Mouse (Mus musculus) heart, embryonic 14.5 days (tissue): ENCODE measurements around the gene Grid1. TPM values are rescaled to one million over a fixed set of nuclear protein-coding genes. Genes with fewer than 3 reads are reported as not detected.

Experiments used
- ATAC-seq: fragments of 200-750 bp; cut with Nextera tagmentation; 2 replicates; pipeline ENCODE4 v1.8.0; 2017; ENCODE audit warnings: low read depth, moderate TSS enrichment; ENCODE audit not compliant: insufficient number of reproducible peaks, insufficient read depth, low FRiP score
- H3K27ac ChIP-seq, 2 experiments: fragments of 200-500 bp in 1 of 2; fragments of 300-500 bp in 1 of 2; sonication (generic) in 1 of 2; replicated peaks in 1 of 2; 2 replicates each; pipeline ENCODE4 v1.5.1; 2012 to 2014; ENCODE audit warnings: low read depth in 2 of 2, low read length in 2 of 2, control low read depth in 1 of 2, mild to moderate bottlenecking in 1 of 2, mixed read lengths in 1 of 2; ENCODE audit not compliant: control insufficient read depth in 1 of 2, insufficient read depth in 1 of 2
- H3K27me3 ChIP-seq: fragments of 300-500 bp; sonication (generic); 2 replicates; pipeline ENCODE4 v1.6.1; 2014; ENCODE audit warnings: mild to moderate bottlenecking, low read length, control low read depth; ENCODE audit not compliant: control insufficient read depth, insufficient read depth
- H3K36me3 ChIP-seq: fragments of 300-500 bp; sonication (generic); 2 replicates; pipeline ENCODE4 v1.6.1; 2014; ENCODE audit warnings: mild to moderate bottlenecking, control low read depth, low read length, mixed read lengths; ENCODE audit not compliant: control insufficient read depth, insufficient read depth
- H3K4me1 ChIP-seq, 2 experiments: fragments of 200-500 bp in 1 of 2; fragments of 300-500 bp in 1 of 2; sonication (generic) in 1 of 2; 2 replicates each; pipeline ENCODE4 v1.6.1; 2012 to 2014; ENCODE audit warnings: low read length in 2 of 2, control low read depth in 1 of 2, mixed read lengths in 1 of 2; ENCODE audit not compliant: control insufficient read depth in 2 of 2, insufficient read depth in 2 of 2
- H3K4me2 ChIP-seq: fragments of 300-500 bp; sonication (generic); 2 replicates; pipeline ENCODE4 v1.6.1; 2014; ENCODE audit warnings: mild to moderate bottlenecking, low read length
- H3K4me3 ChIP-seq, 2 experiments: fragments of 200-500 bp in 1 of 2; fragments of 300-500 bp in 1 of 2; sonication (generic) in 1 of 2; 2 replicates each; pipeline ENCODE4 v1.5.1; 2012 to 2014; ENCODE audit warnings: low read length in 2 of 2, mild to moderate bottlenecking in 2 of 2, control low read depth in 1 of 2, low read depth in 1 of 2, moderate library complexity in 1 of 2; ENCODE audit not compliant: control insufficient read depth in 1 of 2, insufficient read depth in 1 of 2
- H3K9ac ChIP-seq: fragments of 300-500 bp; sonication (generic); 2 replicates; pipeline ENCODE4 v1.6.1; 2014; ENCODE audit warnings: mild to moderate bottlenecking, low read length
- H3K9me3 ChIP-seq: fragments of 300-500 bp; sonication (generic); 2 replicates; pipeline ENCODE4 v1.6.1; 2016; ENCODE audit warnings: low read length, control low read depth; ENCODE audit not compliant: control insufficient read depth
- WGBS: fragments of 180-500 bp; shearing (Covaris S2); extraction: QIAGEN DNeasy Blood & Tissue Kit; methylation state at CpG from one replicate; pipeline ENCODE4 v1.1.7; 2014; 5-methylcytosine and 5-hydroxymethylcytosine counted together
- polyA plus RNA-seq: library from polyadenylated mRNA; unstranded; fragments of >200 nt; fragmentation: Nextera tagmentation; extraction: Ambion mirVana; gene quantifications from 2 replicates; pipeline ENCODE4 v1.2.1, GENCODE M21; 2014

The Grid1 gene
- polyA plus RNA-seq, 1 experiment from 2014 or later = 0.46 TPM

DNA sequence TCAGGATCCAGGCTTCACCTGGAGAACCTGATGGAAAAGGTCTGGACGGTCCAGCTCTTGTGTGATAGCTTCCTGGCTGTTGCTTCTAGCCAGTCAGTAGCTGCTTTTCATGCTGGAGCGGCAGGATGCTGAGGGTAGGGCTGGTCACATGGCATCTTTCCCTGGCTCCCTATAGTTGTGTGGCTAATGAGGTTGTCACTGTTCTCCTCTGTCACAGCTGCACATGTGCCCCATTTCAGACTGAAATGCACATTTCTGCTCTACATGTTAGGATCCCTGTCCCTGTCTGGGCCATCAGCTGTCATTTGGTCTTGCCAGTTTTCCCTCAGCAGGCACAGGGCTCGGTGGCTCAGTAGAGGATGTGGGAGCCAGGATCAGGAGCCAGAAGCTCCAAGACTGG lies 17.2 kb downstream of the Grid1 start:
- H3K4me3 ChIP-seq = no peak overlapping the region
- no peaks in the 10 kb centered on the region for H3K27me3 ChIP-seq
- no peak overlapping the region for H3K4me2 ChIP-seq
- H3K9me3 ChIP-seq = no peaks in the 10 kb centered on the region
- no peak overlapping the region for H3K27ac ChIP-seq
- H3K4me1 ChIP-seq = no peaks in the 10 kb centered on the region
- no peak overlapping the region for H3K9ac ChIP-seq
- no peak for ATAC-seq
- 74% methylated on average over 3 of the region's 3 CpGs for WGBS
- H3K36me3 ChIP-seq = no peaks in the 10 kb centered on the region

GRCm38 (mm10) chr14:34838999-34839398 lies 19.1 kb downstream of the Grid1 start:
- WGBS = 47% methylated on average over 6 of the region's 6 CpGs
- Histone ChIP-seq H3K36me3 (no peaks in the 10 kb centered on the region), H3K9ac (no peak overlapping the region), H3K4me3 (no peak overlapping the region), H3K27ac (no peak overlapping the region), H3K9me3 (no peaks in the 10 kb centered on the region), H3K4me1 (no peaks in the 10 kb centered on the region), H3K27me3 (no peaks in the 10 kb centered on the region), H3K4me2 (no peak overlapping the region)
- ATAC-seq = no peak

DNA sequence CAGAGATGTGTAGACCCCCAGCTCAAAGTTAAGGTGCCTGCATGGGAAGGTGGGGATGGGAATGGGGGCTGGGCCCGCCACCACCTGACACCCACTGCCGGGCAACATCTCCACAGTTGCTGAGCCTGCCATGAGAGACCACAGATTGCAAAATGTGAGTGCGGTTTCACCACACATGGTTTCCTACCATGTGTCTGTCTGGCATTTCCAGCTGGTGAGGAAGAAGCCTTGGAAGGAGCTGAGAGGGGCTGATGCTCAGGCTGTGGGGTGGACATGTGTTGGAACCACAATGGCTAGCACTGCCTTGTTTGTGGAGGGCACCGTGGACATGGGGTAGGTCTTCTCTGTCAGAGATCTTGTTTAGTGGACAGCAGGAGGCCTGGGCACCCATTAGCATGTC lies 20.0 kb downstream of the Grid1 start:
- no peaks in the 10 kb centered on the region for H3K9me3 ChIP-seq
- 89% methylated on average over 4 of the region's 4 CpGs for WGBS
- no peaks in the 10 kb centered on the region for H3K4me1 ChIP-seq
- no peak overlapping the region for H3K9ac ChIP-seq
- no peak overlapping the region for H3K4me3 ChIP-seq
- H3K27me3 ChIP-seq = no peaks in the 10 kb centered on the region
- H3K36me3 ChIP-seq = no peaks in the 10 kb centered on the region
- no peak overlapping the region for H3K27ac ChIP-seq
- no peak overlapping the region for H3K4me2 ChIP-seq
- ATAC-seq = no peak

DNA sequence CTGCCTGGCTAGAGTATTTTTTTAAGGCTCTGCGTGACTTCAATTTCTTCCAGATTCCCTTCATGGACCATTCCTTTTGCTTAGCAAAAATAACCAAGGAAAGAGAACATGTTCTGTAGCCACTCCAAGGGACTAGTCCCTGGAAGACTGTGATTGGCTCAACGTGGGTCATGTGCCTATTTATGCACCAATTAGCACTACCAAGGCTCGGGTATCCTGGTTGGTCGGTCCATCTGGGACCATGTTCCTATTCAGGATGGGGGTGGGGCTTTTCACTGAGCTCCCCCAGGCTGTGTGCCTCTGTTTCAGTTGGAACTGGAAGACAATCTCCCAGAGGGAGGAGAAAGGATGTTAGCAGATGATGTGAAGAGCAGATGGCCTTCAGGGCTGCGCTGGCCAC lies 23.7 kb downstream of the Grid1 start:
- no peak overlapping the region for H3K27ac ChIP-seq
- WGBS = 63% methylated on average over 5 of the region's 5 CpGs
- no peak for ATAC-seq
- no peaks in the 10 kb centered on the region for H3K36me3 ChIP-seq
- no peak overlapping the region for H3K4me3 ChIP-seq
- H3K4me1 ChIP-seq = no peaks in the 10 kb centered on the region
- H3K27me3 ChIP-seq = no peaks in the 10 kb centered on the region
- H3K9me3 ChIP-seq = no peaks in the 10 kb centered on the region
- no peak overlapping the region for H3K4me2 ChIP-seq
- H3K9ac ChIP-seq = no peak overlapping the region

DNA sequence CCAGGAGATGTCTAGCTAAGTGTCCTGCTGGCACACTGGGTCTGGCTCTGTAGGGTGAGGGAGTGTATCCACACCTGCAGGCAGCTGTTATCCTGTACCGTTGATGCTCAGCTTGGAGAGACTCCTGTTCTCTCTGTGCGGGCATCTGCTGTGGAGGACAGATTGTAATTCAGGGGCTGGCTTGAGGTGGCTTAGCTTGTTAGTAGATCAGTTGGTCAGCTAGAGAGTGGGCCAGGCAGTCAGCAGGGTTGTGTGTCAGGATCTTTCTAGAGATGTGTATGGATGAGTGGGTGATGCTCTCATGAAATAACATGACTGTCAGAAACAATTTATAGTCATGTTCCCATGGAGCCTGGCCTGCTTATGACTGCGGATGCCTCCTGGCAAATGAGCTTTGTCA lies 24.3 kb downstream of the Grid1 start:
- H3K36me3 ChIP-seq = no peaks in the 10 kb centered on the region
- WGBS = 81% methylated on average over 3 of the region's 3 CpGs
- no peak for ATAC-seq

GRCm38 (mm10) chr14:34846799-34847198 lies 26.9 kb downstream of the Grid1 start:
- Histone ChIP-seq H3K27ac (no peak overlapping the region), H3K27me3 (no peaks in the 10 kb centered on the region), H3K36me3 (no peaks in the 10 kb centered on the region), H3K4me3 (no peak overlapping the region), H3K4me2 (no peak overlapping the region), H3K9me3 (no peaks in the 10 kb centered on the region), H3K9ac (no peak overlapping the region), H3K4me1 (no peaks in the 10 kb centered on the region)
- 54% methylated on average over 4 of the region's 4 CpGs for WGBS
- no peak for ATAC-seq

More for the DNA sequence above, 24.3 kb downstream of the Grid1 start:
- no peak overlapping the region for H3K27ac ChIP-seq
- H3K4me2 ChIP-seq = no peak overlapping the region
- no peak overlapping the region for H3K9ac ChIP-seq
- no peaks in the 10 kb centered on the region for H3K4me1 ChIP-seq
- no peaks in the 10 kb centered on the region for H3K9me3 ChIP-seq
- H3K4me3 ChIP-seq = no peak overlapping the region
- H3K27me3 ChIP-seq = no peaks in the 10 kb centered on the region

GRCm38 (mm10) chr14:34847625-34848024 lies 27.7 kb downstream of the Grid1 start:
- no peak for ATAC-seq
- no peak overlapping the region for H3K4me2 ChIP-seq
- H3K4me1 ChIP-seq = no peaks in the 10 kb centered on the region
- 86% methylated on average over 5 of the region's 5 CpGs for WGBS
- H3K9me3 ChIP-seq = no peaks in the 10 kb centered on the region
- no peaks in the 10 kb centered on the region for H3K36me3 ChIP-seq
- no peak overlapping the region for H3K9ac ChIP-seq
- no peaks in the 10 kb centered on the region for H3K27me3 ChIP-seq
- H3K4me3 ChIP-seq = no peak overlapping the region
- no peak overlapping the region for H3K27ac ChIP-seq

DNA sequence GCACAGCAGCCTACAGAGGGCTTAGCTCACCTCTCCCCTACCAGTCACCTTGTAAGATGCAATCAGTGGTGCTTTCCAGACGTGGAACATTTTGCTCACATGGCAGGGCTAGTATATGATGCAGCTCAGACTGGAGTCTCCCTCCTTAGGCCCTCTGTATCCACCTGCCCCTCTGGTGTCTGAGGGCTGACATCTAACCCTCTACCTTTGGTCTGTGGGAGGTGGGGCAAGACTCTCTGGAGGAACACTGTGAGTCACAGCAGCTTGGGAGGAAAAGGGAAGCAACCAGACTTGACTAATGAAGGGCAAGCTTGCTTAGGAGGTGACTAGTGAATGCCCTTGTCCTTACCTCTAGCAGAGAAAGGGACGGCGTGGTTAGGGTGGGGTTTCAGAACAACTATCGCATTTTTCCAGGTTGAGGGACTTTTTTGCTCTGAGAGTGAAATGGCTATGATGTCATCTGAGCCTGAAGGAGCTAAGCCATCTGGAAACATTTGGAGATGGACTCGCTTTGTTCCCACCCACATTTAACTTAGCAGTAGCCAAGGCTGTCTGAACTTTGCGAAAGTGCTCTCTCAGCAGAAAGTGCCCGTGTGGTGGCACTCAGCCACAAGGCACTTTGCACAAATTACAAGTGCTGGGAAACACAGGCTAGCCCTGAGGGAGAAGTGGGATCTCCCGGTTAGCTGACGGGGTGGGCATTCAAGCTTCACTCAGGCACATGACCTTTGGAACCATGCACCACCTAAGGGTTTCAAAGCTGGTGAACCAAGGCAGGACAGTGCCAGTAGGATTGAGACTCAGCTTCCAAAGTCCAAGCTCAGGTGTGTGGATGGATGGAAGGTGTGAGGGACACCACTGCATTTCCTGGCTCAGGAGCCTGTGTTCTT lies 41.2 kb downstream of the Grid1 start:
- Histone ChIP-seq H3K9me3 (no peaks in the 10 kb centered on the region), H3K27ac (no peak overlapping the region), H3K4me3 (no peak overlapping the region), H3K27me3 (0 out of 2 replicates have a peak, but pooled peaks cover 2% of the 10 kb centered on the region), H3K9ac (no peak overlapping the region), H3K4me1 (no peaks in the 10 kb centered on the region), H3K36me3 (no peaks in the 10 kb centered on the region), H3K4me2 (no peak overlapping the region)
- WGBS = 66% methylated on average over 9 of the region's 9 CpGs
- ATAC-seq = no peak
